Mouse (Mus musculus) brown adipose tissue, adult 24 weeks (tissue): ENCODE results near the gene Rd3l. TPM values are rescaled to one million over a fixed set of nuclear protein-coding genes. Genes with fewer than 3 reads are reported as not detected.
"Not testable (repeated sequence)": the region's sequence is repeated elsewhere in the genome, so short reads cannot be mapped to it uniquely, and the experiment has no call there.

Experiments
- H3K27ac ChIP-seq: fragments of 200-500 bp; replicated peaks from 2 replicates; pipeline ENCODE4 v1.5.1; 2012; ENCODE audit warnings: low read depth, mild to moderate bottlenecking, low read length
- H3K4me1 ChIP-seq: fragments of 200-500 bp; 2 replicates; pipeline ENCODE4 v1.6.1; 2012; ENCODE audit warnings: low read length, mixed read lengths; ENCODE audit not compliant: control insufficient read depth, insufficient read depth, insufficient read length
- H3K4me3 ChIP-seq: fragments of 200-500 bp; 2 replicates; pipeline ENCODE4 v1.5.1; 2012; ENCODE audit warnings: low read depth, mild to moderate bottlenecking, low read length, moderate library complexity; ENCODE audit not compliant: insufficient read depth
- polyA plus RNA-seq: library from polyadenylated mRNA; stranded (reverse); fragments of >200 nt; gene quantifications from 2 replicates; pipeline ENCODE4 v1.2.4, GENCODE M21; 2012; ENCODE audit not compliant: missing spikeins, insufficient read depth, insufficient read length

Rd3l gene
- polyA plus RNA-seq, 1 experiment: not detected

DNA sequence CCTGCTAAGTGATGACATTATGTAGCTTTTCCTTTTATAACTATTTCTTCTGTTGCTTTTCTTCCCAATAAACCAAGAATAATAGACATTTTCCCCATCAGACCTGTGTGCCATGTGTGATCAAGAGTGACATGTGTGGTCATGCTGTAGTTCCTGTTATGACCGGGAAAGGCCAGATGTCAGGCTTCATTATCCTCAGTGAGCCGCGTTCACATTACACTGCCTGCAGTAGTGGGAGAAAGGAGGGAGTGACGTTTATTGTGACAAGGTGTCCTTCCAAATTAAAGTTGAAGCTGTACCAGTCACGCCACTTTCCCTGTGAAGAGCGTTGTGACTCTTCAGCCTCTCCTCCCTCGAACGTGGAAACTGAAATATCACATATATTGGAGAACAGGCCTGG lies 714 bp upstream of the Rd3l start:
- H3K27ac ChIP-seq: no peak overlapping the region
- H3K4me1 ChIP-seq: no peaks in the 10 kb centered on the region

DNA sequence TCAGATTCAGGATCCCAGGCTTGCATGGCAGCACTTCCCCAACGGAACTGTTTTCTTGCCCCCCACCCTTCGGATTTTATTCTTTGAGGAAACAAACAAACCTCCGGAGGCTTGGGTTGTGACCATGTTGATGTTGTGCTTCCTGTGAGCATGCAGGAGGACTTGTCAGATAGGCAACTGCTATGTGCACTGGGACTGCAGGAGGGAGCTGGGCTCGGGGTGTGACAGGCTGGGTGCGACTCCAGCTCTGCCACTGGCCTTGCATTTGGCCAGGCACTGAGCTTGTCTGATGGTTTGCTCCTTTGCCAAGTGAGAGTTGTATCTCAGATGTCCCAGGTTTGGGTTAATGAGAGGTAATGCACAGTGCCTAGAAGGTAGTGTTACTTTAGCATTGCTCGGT lies 2.8 kb downstream of the Rd3l start:
- Histone ChIP-seq H3K27ac (no peak overlapping the region), H3K4me3 (no peak overlapping the region), H3K4me1 (no peaks in the 10 kb centered on the region)

More for the DNA sequence above, 714 bp upstream of the Rd3l start:
- H3K4me3 ChIP-seq: no peak overlapping the region

DNA sequence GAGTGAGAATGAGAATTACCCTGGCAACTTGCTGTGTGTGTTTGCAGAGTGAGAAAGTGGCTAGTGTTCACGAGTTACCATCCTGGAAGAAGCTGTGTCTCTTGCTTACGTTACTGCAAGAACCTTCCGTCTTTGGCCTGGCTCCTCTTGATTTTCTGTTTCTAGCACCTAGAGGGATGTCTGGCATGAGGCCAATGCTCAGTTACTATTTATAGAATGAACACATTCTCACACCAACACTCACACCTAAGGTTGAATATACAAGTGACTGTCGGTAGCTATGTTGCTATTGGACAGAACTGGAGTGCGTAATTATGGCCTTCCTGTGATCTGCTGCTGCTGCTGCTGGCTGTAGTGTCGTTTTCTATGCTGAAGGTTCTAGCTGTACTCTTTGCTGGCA lies 4.0 kb downstream of the Rd3l start:
- H3K27ac ChIP-seq: no peak overlapping the region
- no peaks in the 10 kb centered on the region for H3K4me1 ChIP-seq
- no peak overlapping the region for H3K4me3 ChIP-seq

DNA sequence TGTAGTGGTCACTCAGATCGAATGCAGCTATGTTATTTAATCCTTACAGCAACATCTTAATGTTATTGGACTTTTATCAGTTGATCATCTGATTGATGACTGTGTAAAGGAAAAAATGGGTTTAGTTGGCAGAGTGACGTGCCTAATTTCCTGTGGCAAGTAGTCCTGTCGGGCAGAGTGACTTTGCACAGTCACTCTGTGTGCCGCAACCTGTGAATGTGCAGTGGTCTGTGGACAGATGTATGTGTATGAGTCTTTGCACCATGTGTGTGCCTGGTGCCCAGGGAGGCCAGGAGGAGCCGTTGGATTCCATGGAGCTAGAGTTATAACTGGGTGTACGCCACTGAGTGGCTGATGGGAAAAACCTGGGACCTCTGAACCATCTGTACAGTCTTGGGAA lies 6.5 kb downstream of the Rd3l start:
- Histone ChIP-seq H3K4me1 (no peaks in the 10 kb centered on the region), H3K4me3 (no peak overlapping the region), H3K27ac (no peak overlapping the region)

DNA sequence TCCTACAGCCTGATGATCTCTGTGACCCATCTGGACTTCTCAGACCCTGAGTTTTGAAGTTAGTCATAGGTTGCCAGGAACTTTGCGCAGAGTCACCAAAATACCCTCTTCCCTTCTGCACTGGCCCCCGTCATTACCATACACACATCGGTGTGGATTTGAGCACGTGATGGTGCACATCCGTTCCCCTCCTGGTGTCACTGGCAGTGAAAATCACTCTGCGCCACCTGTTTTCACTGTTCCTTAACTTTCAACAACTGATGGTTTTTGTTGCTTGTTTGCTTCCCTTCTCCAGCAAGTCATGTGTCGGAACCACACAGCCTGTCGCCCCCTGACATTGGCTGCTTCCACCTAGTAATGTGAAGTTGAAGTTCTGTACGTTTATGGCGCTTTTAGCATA lies 8.6 kb downstream of the Rd3l start:
- H3K27ac ChIP-seq: no peak overlapping the region
- no peaks in the 10 kb centered on the region for H3K4me1 ChIP-seq
- H3K4me3 ChIP-seq: no peak overlapping the region

DNA sequence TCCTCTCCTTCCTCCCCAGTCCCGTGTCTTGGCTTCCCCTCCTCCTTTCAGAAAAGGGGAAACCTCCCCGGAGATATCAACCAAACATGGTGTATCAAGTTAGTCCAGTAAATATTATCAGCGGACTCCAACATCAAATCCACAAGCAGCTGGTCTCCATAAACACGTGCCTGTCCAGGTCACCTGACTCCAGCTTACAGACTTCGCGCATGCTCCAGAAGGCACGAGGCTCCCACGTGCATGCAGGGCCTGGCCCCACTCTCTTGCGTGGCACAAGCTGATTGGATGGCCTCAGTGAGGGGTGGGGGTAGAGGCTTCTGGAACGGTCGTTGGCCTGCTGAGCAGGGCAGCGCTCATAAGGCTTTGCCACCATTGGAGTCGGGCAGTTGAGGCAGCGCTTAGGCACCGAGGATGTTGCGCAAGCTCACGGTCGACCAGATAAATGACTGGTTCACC lies 9.9 kb downstream of the Rd3l start, which contains the start of gene Tdrd9:
TSS of gene Tdrd9 (plus strand) at position 329 of the 456 bp plus-strand sequence.
- H3K4me3 ChIP-seq: no peak within 1 kb of the TSS
- H3K27ac ChIP-seq: no peak within 1 kb of the TSS
- no peaks in the 10 kb centered on the region for H3K4me1 ChIP-seq

DNA sequence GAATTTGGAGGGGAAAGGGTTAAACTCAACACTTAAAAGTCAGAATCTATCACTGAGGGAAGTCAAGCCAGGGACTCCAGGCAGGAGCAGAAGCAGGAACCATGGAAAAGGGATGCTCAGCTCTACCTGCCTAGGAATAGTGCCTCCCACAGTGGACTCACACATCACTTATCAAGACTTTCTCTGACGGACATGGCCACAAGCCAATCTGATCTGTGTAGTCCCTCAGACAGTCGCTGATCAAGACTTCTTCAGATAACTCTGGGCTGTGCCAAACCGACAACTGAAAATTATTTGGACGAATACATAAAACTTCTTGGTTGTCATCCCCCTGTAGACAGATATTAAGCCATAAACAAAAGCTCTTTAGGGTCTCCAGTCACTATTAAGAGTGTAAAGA lies 11.0 kb downstream of the Rd3l start:
- H3K27ac ChIP-seq: no peak overlapping the region
- H3K4me1 ChIP-seq: peaks cover 1% of the 10 kb centered on the region; the same call in 1 of the 2 replicates
- H3K4me3 ChIP-seq: no peak overlapping the region

DNA sequence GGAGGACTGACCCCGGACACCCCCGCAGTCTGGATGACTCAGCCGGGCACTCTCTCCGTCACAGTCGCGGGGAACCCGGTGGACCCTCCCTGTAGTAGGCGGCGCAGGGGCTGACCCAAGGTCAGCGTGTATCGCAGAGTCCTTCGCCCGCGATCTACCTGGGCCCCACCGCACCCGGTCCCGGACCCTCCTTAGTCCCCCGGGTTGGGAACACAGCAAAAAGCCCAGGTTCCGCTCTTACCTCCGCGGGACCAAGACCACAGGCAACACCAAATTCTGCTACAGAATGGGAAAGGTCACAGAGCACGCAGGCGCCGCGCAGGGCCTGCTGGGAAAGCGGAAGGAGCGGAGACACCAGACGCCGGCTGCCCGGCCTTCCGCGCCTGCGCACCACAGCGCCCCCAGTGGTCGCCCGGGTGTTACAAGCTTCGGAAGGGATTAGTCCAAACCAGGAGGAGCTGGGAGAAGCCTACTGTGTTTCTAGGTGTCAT lies 14.4 kb downstream of the Rd3l start, which contains the start of gene Atp5mpl:
TSS of gene Atp5mpl (minus strand) at position 295 of the 491 bp plus-strand sequence.
- H3K4me1 ChIP-seq: peaks cover 5% of the 10 kb centered on the region; the same call in 1 of the 2 replicates
- peak within 1 kb of the TSS; percentile 99 for H3K27ac ChIP-seq
- peak within 1 kb of the TSS; percentile 99 for H3K4me3 ChIP-seq

DNA sequence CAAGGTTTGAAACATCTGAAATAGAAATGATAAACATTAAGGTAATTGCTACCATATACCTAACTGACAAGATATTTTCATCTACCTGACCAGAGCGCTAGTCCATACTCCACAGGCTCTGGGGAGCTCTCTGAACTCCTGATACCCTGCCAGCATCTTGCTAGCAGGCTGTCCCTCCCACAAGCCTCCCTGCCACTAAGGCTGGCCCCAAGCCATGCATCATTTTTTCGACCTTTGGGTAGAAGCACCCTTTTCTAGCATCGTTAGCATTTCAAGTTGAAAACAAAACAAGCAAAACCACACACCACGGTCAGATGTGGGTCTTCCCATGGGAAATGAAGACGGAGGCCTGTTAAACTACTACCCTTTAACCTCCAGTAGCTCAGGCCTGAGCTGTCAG lies 17.8 kb downstream of the Rd3l start:
- Histone ChIP-seq H3K27ac (no peak overlapping the region), H3K4me1 (peaks cover 5% of the 10 kb centered on the region; the same call in 1 of the 2 replicates), H3K4me3 (no peak overlapping the region)

DNA sequence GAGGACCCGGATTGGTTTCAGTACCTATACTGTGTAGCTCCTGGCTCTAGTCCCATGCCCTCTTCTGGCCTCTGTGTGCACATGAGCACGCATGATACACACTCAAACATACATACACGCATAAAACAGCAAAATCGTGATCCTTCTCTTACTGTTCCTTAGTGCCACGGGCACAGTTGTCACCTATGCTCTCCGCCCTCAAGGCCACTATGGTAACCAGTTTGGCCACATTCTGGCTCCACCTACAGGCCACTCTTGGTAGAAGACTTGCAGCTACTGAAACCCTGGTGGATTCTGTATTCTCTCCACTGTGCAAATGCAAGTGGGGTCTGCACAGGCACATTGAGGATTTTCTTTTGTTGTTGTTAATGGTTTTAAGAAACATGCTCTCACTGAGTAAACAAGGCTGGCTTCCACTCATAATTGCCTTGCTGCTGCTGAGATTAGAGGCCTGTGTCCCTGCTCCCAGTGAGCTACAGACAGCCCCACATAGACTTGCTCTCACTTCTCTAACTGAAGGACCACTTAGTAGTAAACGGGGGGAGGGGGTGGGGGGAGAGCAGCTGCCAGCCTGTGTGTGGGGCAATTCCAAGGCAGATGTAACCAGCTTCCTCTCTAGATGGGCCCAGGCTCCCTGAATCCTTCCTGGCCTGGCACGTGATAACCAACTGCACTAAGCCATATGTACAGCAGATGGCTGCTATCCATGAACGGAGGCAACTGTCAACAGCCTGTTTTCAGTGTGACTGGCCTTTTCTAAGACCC lies 22.8 kb downstream of the Rd3l start:
- no peak overlapping the region for H3K4me3 ChIP-seq
- no peak overlapping the region for H3K27ac ChIP-seq
- H3K4me1 ChIP-seq: no peaks in the 10 kb centered on the region

DNA sequence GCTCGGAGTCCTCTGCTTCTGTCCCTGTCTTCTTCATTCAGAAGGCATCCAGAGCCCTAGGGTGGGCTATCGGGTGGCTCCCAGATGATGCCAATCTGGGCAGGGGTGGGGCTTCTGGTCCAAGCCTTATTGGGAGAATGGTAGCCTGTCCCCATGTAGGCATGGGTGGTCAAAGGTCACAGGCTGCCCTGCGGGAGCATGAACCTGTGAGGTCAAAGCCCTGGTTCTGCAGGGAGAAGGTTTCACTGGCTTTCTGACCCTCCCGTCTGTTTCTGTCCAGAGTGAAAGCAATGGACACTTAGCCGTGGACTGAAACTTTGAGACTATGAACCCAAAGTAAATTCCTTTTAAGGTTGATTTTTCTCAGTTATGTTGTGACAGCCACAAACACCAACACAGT lies 24.9 kb downstream of the Rd3l start:
- Histone ChIP-seq H3K27ac (no peak overlapping the region), H3K4me3 (no peak overlapping the region), H3K4me1 (no peaks in the 10 kb centered on the region)

DNA sequence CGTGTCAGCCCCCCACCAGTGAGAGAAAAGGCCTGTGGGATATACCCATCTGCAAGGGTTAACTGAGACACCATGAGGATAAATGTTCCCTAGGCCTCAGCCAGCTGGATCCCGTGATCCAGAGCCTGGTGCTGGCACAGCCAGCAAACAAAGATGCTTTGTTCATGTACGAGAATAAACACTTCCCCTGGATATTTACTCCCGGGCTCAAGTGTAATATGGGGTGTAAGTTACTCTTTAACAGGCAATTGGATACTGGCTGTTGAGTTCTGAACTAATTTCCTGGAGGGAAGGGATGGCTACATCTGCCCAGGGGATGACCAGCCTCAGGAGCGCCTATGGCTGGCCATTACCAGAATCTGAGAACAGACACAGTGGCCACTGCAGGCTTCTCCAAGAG lies 29.4 kb downstream of the Rd3l start:
- no peak overlapping the region for H3K27ac ChIP-seq
- no peak overlapping the region for H3K4me3 ChIP-seq
- H3K4me1 ChIP-seq: no peaks in the 10 kb centered on the region

DNA sequence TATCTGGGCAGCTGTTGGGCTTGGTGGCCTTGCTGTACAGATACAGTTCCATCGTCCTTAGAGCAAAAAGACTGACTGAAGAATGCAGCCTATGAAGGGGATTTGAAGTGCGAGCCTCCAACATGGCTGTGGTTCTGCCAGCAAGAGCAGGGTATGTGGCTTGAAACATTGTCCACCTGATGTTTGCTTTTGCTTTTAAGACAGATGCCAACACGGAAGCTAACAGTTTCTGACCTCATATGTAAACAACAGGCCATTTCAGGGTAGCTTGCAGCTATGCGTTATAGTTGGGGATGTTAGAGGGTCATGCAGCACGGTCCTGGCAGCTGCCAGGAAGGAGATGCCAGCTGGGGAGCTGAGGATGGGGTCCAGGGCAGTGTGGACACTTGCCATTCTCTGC lies 30.6 kb downstream of the Rd3l start:
- H3K4me1 ChIP-seq: peaks cover under 1% of the 10 kb centered on the region; the same call in 1 of the 2 replicates
- H3K27ac ChIP-seq: no peak overlapping the region
- no peak overlapping the region for H3K4me3 ChIP-seq

DNA sequence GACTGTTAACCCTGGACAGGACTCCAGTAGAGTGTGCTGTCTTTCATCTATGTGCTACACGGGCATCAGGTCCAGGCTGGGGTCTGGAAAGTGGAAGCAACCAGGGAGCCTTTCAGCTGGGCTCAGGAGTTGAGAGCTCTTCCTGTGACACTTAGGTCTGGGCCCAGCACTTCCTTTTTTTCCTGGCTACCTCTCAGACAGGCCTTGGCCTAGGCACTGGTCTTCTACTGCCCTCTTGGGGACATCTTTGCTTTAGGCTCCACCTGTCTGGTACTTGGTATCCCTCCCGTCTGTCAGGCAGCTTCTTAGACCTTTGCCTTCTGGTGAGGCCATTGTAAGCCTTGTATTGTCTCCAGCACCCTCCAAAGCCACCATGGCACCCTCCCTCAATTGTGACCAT lies 34.4 kb downstream of the Rd3l start:
- H3K27ac ChIP-seq: peak overlapping the region; percentile 93
- H3K4me3 ChIP-seq: no peak overlapping the region
- H3K4me1 ChIP-seq: peaks cover 13% of the 10 kb centered on the region

DNA sequence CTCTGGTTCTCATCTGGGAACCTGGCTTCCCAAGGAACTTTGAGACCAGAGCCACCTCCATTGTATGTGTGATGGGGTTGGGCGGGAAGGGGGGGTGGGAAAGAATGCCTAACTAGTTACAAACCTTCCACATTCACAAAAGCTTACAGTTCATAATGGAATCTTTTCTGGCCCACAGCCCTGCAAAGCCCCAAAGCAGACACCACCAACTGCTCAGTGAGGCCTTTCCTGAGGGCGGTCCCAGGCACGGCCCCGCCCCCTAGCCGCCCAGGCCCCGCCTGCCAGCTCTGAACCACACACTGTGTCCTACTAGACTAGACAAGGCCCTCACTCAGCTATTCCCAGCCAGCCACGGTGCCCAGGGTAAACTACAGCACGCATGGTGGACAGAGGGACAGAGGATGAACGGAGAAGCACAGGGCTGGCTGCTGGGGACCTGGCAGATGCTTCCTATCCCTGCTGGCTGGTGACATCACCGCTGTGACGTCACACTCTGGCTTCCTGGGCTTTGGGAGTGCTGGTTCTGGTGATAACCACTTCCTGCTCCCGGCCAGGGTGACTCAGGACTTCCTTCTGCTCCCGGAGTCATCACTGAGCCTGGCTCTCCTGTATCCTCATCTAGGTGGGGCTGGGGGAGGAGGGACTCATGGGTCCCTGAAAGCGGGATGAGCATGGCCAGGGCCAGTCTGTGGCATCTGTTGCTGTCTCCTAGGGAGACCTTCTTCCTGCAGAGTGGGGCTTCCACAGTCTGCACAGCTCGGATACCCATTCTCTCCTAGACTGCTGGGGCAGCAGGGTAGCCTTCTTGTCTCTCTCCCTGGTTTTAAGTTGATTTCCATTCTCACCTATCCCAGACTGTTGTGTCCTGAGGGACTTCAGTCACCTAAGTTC lies 35.1 kb downstream of the Rd3l start:
- Histone ChIP-seq H3K27ac (peak overlapping the region; percentile 93), H3K4me1 (peaks cover 13% of the 10 kb centered on the region)
- H3K4me3 ChIP-seq: not testable (repeated sequence)
